Mouse (Mus musculus): ENCODE measurements around the gene Gpat2.

- no peak for TF ChIP-seq CTCF (IDR thresholded peaks at IDR 0.05; ENCODE audit: low read depth, low read length)
- TF ChIP-seq POLR2A (IDR thresholded peaks at IDR 0.05; ENCODE audit: borderline replicate concordance, low read depth, low read length) = no peak
These were observed 26.7 kb downstream of the Gpat2 start for GRCm38 (mm10) chr2:127451748-127452147.
